Mouse (Mus musculus) stomach, postnatal 0 days (tissue): ENCODE measurements at regions not wholly inside any gene's neighbourhood (a gene's known extent, or its start where the extent isn't known, plus 50 kb on each side); places are given as distances from the start of the nearest gene placed in this dataset.

Experiments used
- CTCF ChIP-seq: IDR thresholded peaks from 2 replicates; pipeline ENCODE4 v1.5.1; 2016; ENCODE audit warnings: antibody characterized with exemption, low read depth, mild to moderate bottlenecking, moderate library complexity
- EP300 ChIP-seq: optimal IDR thresholded peaks from 2 replicates; pipeline ENCODE3; 2016; ENCODE audit warnings: antibody characterized with exemption

GRCm38 (mm10) chr2:30687121-30687551, 92.3 kb downstream of the Cstad start:
- no peak for TF ChIP-seq CTCF
- no peak for TF ChIP-seq EP300
